Mouse (Mus musculus) lung, postnatal 0 days (tissue): ENCODE results near the gene Ppp2r2c. TPM values are rescaled to one million over a fixed set of nuclear protein-coding genes. Genes with fewer than 3 reads are reported as not detected.
A peak's percentile ranks its signal among the peaks of the same experiment; 100 is the strongest.
"Not testable (repeated sequence)": the region's sequence is repeated elsewhere in the genome, so short reads cannot be mapped to it uniquely, and the experiment has no call there.

Source experiments
- ATAC-seq: fragments of 200-750 bp; cut with Nextera tagmentation; 2 replicates; pipeline ENCODE4 v1.8.0; 2017; ENCODE audit warnings: moderate library complexity
- DNase-seq: peaks from one replicate; pipeline ENCODE4 v3.0.0-alpha.2; 2016; ENCODE audit warnings: low spot score
- H3K27ac ChIP-seq: fragments of 300-500 bp; sonication (generic); 2 replicates; pipeline ENCODE4 v1.5.1; 2014; ENCODE audit warnings: antibody characterized with exemption, mild to moderate bottlenecking, low read length, mixed read lengths
- H3K27me3 ChIP-seq: fragments of 300-500 bp; sonication (generic); replicated peaks from 2 replicates; pipeline ENCODE4 v1.6.1; 2014; ENCODE audit warnings: low read length, mixed read lengths; ENCODE audit not compliant: insufficient read depth
- H3K36me3 ChIP-seq: fragments of 300-500 bp; sonication (generic); 2 replicates; pipeline ENCODE4 v1.6.1; 2014; ENCODE audit warnings: low read length, mixed read lengths; ENCODE audit not compliant: insufficient read depth
- H3K4me1 ChIP-seq: fragments of 300-500 bp; sonication (generic); 2 replicates; pipeline ENCODE4 v1.6.1; 2014; ENCODE audit warnings: antibody characterized with exemption, low read depth, low read length, mixed read lengths; ENCODE audit not compliant: insufficient read depth
- H3K4me2 ChIP-seq: fragments of 300-500 bp; sonication (generic); replicated peaks from 2 replicates; pipeline ENCODE4 v1.6.1; 2014; ENCODE audit warnings: low read depth, mild to moderate bottlenecking, low read length, moderate library complexity, mixed read lengths
- H3K4me3 ChIP-seq: fragments of 300-500 bp; sonication (generic); 2 replicates; pipeline ENCODE4 v1.5.1; 2014; ENCODE audit warnings: low read depth, low read length
- H3K9ac ChIP-seq: fragments of 300-500 bp; sonication (generic); replicated peaks from 2 replicates; pipeline ENCODE4 v1.6.1; 2014; ENCODE audit warnings: low read depth, mild to moderate bottlenecking
- H3K9me3 ChIP-seq: fragments of 300-500 bp; sonication (generic); 2 replicates; pipeline ENCODE4 v1.6.1; 2016; ENCODE audit warnings: low read length, mixed read lengths
- CTCF ChIP-seq: IDR thresholded peaks from 2 replicates; pipeline ENCODE4 v1.5.1; 2016; ENCODE audit warnings: antibody characterized with exemption, mild to moderate bottlenecking
- EP300 ChIP-seq: IDR thresholded peaks from 2 replicates; pipeline ENCODE4 v1.6.1; 2016; ENCODE audit warnings: antibody characterized with exemption, mild to moderate bottlenecking, control low read depth
- WGBS: fragments of 180-500 bp; shearing (Covaris S2); extraction: QIAGEN DNeasy Blood & Tissue Kit; methylation state at CpG from one replicate; pipeline ENCODE4 v1.1.7; 2014; 5-methylcytosine and 5-hydroxymethylcytosine counted together
- polyA plus RNA-seq: library from polyadenylated mRNA; unstranded; fragments of >200 nt; fragmentation: Nextera tagmentation; extraction: Ambion mirVana; gene quantifications from 2 replicates; pipeline ENCODE4 v1.2.1, GENCODE M21; 2015

The Ppp2r2c gene
- polyA plus RNA-seq, 1 experiment from 2014 or later, result not detected

DNA sequence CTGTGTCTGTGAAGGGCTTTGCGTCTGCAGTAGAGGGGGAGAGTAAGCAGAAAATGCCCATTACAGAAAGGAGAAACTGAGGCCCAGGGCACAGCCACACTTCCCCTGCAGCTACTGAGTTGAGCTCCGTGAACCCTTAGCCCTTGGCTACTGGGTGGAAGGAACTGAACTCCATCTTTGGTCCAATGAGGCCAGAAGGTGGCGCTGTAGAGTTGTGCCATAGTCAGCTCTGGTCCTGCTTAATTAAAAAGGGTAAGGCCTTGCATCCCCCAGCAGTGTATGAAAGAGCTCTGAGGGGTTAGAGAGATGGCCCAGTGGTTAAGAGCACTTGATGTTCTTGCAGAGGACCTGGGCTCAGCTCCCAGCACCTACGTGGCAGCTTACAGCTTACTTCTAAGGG lies 60.4 kb downstream of the Ppp2r2c start:
- 0 out of 2 replicates have a peak, but pooled peaks have one; percentile 12 for TF ChIP-seq CTCF
- TF ChIP-seq EP300, result no peak
- Histone ChIP-seq H3K9ac (no peak overlapping the region), H3K9me3 (no peaks in the 10 kb centered on the region), H3K4me1 (no peaks in the 10 kb centered on the region), H3K27me3 (no peaks in the 10 kb centered on the region), H3K36me3 (no peaks in the 10 kb centered on the region), H3K4me2 (no peak overlapping the region), H3K27ac (no peak overlapping the region), H3K4me3 (no peak overlapping the region)
- ATAC-seq, result no peak
- no peak for DNase-seq
- WGBS, result 45% methylated on average over 4 of the region's 4 CpGs

DNA sequence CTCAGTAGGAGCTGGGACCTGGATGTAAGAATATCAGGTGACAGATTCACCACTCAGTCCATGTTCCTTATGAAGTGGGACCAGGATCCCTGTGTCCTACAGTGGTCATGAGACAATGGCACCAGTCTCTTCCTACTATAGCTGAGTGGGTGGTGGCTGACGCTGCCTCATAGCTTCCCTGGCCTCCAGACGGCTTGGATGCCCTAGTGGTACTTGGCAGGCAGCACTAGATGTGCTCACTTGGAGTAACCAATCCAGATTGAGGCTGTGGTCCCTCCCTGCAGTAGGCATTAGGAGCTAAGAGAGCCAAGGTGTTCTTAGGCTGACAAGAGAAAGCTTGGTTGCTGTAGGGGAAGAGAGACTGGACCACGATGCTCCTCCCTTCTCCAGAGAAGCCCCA lies 61.1 kb downstream of the Ppp2r2c start:
- Histone ChIP-seq H3K4me1 (no peaks in the 10 kb centered on the region), H3K9ac (no peak overlapping the region)

DNA sequence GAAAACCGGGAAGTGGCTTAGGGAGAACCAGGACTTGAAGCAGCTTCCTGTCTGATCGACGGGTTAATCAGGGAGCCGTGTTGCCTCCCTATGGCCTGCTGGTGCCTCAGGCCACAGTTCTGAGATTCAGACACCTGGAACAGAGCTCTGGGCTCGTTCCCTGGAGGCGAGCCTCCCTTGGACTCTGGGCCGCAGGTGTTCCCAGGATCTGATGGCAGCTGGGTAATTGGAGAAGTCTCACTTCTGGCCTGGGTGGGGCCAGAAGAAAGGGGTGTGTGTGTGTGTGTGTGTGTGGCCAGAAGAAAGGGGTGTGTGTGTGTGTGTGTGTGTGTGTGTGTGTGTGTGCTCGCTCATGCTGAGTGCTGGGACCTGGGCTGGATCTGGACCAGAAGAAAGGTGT lies 65.1 kb downstream of the Ppp2r2c start:
- TF ChIP-seq EP300 (no peak), CTCF (no peak)
- Histone ChIP-seq H3K27me3 (no peaks in the 10 kb centered on the region), H3K27ac (no peak overlapping the region), H3K4me2 (no peak overlapping the region), H3K36me3 (no peaks in the 10 kb centered on the region), H3K9ac (no peak overlapping the region), H3K4me3 (no peak overlapping the region), H3K4me1 (no peaks in the 10 kb centered on the region), H3K9me3 (no peaks in the 10 kb centered on the region)
- ATAC-seq (no peak), DNase-seq (no peak)
- WGBS, result 49% methylated on average over 8 of the region's 8 CpGs

More for the DNA sequence above, 61.1 kb downstream of the Ppp2r2c start:
- Histone ChIP-seq H3K27me3 (no peaks in the 10 kb centered on the region), H3K27ac (no peak overlapping the region), H3K9me3 (no peaks in the 10 kb centered on the region), H3K4me3 (no peak overlapping the region), H3K4me2 (no peak overlapping the region), H3K36me3 (no peaks in the 10 kb centered on the region)
- TF ChIP-seq CTCF (no peak), EP300 (no peak)
- 63% methylated on average over 3 of the region's 3 CpGs for WGBS
- ATAC-seq (no peak), DNase-seq (no peak)

DNA sequence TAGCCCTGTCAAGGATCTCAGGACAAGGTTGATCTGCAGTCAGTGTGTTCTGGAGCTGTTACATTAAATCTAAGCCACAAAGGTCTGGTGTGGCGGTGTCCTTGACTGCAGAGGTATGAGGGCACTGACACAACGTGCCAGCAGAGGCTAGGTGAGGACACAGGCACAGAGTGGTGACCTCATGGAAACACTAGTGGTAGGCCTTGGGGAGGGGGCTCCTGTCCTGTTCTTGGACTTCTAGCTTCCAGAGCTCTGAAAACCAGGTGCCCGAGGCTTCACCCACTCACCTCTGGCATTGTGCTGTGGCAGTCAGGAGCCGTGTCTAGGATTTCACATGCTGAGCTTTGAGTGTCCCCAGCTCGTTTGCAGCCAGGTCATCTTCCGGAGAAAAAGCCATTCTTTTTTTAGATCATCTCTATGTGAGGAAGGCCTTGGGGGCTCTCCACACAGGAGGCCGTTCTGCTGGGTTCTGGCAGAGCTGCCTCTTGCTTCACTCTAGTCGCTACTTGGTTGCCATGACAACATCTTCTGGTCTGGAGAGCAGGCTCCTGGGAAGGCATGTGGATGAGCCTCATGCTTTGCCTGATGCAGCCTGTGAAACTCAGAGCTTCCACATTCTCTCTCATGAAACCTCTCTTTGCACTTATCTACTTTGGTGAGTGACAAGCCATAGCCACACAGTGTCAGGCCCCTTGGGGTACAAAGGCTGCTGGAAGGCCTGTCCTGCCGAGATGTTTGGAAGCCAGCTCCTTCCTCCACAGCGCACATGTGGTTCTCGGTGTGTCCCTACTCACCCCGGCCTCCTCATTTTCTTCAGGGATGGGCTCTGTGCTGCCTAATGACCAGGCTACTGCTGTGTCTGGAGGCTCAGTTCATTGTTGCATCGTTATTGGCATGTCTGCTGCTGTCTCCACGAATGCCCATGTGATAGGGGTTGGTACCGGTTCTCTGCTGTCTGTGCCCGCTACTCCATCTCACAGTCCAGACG lies 67.5 kb downstream of the Ppp2r2c start:
- Histone ChIP-seq H3K9me3 (no peaks in the 10 kb centered on the region), H3K27ac (no peak overlapping the region), H3K27me3 (no peaks in the 10 kb centered on the region), H3K4me1 (no peaks in the 10 kb centered on the region), H3K9ac (no peak overlapping the region), H3K36me3 (no peaks in the 10 kb centered on the region), H3K4me2 (no peak overlapping the region), H3K4me3 (no peak overlapping the region)
- DNase-seq, result peak; percentile 30
- no peak for ATAC-seq
- TF ChIP-seq EP300 (no peak), CTCF (no peak)
- WGBS, result 59% methylated on average over 17 of the region's 17 CpGs

DNA sequence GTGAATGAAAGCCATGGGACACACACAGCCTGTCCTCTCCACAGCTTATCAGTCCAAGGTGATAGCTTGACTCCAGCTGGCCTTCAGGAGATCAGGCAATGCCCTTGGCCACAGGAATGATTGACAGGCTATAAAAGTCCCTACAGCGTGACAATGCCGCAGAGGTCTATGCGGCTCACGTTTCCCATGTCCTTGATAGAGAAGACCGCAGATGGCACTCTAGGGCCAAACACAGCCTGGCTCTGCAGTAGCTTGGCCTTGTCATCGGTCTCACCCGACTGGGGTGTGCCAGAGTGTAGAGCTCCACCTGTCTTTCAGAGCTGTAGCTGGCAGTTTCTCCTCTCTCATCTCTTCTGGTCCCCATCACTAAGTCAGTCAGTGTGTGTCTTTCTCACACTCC lies 68.2 kb downstream of the Ppp2r2c start:
- no peak for ATAC-seq

DNA sequence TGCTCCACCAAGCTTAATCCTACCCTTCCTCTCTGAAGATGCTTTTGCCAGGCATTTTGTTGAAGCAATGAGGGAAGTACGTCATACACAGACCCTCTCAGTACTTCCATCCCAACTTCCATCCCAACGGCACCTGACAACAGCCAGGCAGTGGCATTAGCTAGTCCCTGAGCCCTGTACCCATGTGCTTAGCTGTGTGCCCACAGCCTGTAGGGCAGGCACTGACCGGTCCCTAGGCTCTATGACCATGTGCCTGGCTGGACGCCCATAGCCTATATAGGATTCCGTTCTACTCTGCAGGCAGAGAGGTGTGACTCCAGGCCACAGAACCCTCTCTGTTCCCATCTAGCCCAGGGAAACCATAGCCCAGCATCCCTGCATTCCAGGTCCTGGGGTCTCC lies 69.7 kb downstream of the Ppp2r2c start:
- WGBS, result 90% methylated on average over 5 of the region's 5 CpGs
- H3K4me1 ChIP-seq, result no peaks in the 10 kb centered on the region
- ATAC-seq, result no peak
- no peak overlapping the region for H3K4me2 ChIP-seq
- TF ChIP-seq EP300 (no peak), CTCF (no peak)
- no peak for DNase-seq
- no peaks in the 10 kb centered on the region for H3K36me3 ChIP-seq
- H3K9ac ChIP-seq, result no peak overlapping the region
- H3K27ac ChIP-seq, result no peak overlapping the region
- H3K27me3 ChIP-seq, result no peaks in the 10 kb centered on the region
- H3K4me3 ChIP-seq, result no peak overlapping the region
- no peaks in the 10 kb centered on the region for H3K9me3 ChIP-seq

More for the DNA sequence above, 68.2 kb downstream of the Ppp2r2c start:
- WGBS, result 63% methylated on average over 7 of the region's 7 CpGs
- no peak overlapping the region for H3K9ac ChIP-seq
- TF ChIP-seq EP300 (no peak), CTCF (no peak)
- no peak overlapping the region for H3K27ac ChIP-seq
- H3K36me3 ChIP-seq, result no peaks in the 10 kb centered on the region
- no peaks in the 10 kb centered on the region for H3K4me1 ChIP-seq
- H3K4me2 ChIP-seq, result no peak overlapping the region
- no peaks in the 10 kb centered on the region for H3K9me3 ChIP-seq
- no peaks in the 10 kb centered on the region for H3K27me3 ChIP-seq
- H3K4me3 ChIP-seq, result no peak overlapping the region
- no peak for DNase-seq

DNA sequence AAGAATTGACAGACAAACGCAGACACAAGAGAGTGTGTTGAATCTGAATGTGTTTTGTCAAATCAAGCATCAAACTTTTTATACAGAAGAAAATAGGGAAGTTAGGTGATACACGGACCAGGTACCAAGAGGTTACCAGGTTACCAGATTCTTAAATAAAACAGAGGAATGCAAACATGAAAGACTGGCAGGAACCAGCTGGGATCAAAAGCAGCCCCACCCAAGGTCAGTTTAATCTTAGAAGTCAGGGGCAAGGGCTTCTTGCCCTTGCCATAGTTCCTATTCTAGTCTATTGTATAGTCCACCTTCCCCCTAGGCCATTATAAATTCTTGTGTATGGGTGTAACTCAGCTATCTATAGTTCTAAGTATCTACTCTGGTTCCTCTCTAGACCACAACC lies 70.7 kb downstream of the Ppp2r2c start:
- H3K9me3 ChIP-seq, H3K4me3 ChIP-seq, H3K4me1 ChIP-seq, H3K27me3 ChIP-seq, ATAC-seq, H3K9ac ChIP-seq, H3K4me2 ChIP-seq, H3K36me3 ChIP-seq, H3K27ac ChIP-seq, DNase-seq: not testable (repeated sequence)
- WGBS, result 45% methylated on average over 2 of the region's 2 CpGs
